Mouse (Mus musculus) monocyte, adult 2 months (primary cell): ENCODE data around the gene Cfb.
"Not testable (repeated sequence)": the region's sequence is repeated elsewhere in the genome, so short reads cannot be mapped to it uniquely, and the experiment has no call there.

Experiments
- DNase-seq, 2 experiments: peaks; one replicate each; pipeline ENCODE4 v3.0.0; 2022; ENCODE audit warnings: low spot score in 2 of 2, low read depth in 1 of 2

The Cfb gene

DNA sequence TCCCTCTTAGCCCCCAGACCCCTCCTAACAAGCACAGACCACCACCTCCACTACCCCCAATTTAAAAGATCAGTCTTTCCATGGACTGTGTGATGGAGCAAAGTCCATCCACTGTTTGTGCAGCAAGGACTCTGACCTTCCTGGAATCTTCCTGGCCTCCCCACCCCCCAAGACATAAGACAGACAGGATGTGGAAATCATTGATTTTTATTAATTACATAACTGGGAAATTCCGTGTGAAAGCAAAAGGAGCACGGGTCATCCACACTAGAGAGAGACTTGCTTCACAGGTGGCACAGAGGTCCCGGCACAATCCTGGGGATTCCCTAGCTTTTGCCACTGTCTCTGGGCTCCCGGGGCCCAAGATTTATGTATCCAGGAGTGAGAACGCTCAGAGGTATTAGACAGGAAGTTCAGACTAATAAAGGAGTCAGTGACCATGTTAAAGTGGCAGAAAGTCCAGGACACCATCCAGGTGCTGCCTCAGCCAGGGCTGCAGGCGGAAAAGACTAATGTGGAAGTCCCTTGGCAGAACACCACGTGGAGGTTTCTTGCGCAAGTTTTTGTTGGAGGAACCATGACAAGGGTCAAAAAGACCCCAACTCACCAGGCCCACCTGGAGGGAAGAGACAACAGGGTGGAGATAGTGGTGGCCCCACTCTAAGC lies at the start of gene Cfb:
Gene Cfb, minus strand, starts transcription at position 103 of the 666 bp plus-strand sequence.
- DNase-seq: no peak

DNA sequence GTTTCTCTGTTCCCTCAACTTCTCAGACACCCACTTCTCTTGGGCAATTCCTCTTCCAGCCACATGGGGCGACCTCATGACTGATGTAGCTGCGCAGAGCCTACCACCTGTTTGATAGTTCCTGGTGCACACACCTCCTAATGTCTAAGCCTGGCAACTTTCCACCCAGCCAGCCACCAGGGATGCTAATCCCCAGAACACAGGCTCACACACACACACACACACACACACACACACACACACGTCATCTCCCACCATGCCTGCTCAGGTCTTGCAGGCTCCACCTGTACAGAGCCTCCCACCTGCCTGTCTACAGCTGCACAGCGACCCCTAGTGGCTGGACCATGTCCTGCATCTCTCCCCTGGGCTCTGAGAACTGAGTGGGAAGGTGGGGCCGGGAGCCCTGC lies 49.6 kb upstream of the Cfb start:
- DNase-seq: peak in 1 of 2 experiments; percentile 66

DNA sequence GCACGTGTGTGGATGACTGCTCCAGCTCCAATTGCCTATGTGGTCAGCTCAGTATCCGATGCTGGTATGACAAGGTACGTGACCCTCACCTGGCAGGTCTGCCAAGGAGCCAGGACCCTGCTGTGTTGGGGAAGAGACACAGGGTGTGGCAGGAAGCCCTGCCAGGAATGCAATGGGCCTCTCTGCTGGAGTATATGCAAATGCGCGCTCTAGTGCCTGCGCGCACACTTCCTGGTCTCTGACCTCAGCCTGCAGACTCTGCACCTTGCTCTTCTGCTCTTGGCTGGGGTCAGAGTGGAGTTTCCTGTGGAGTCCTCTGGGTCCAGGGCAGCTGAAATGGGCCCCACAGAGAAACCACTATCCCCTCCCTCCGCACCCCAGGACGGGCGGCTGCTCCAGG lies 48.7 kb upstream of the Cfb start:
- DNase-seq: no peak

DNA sequence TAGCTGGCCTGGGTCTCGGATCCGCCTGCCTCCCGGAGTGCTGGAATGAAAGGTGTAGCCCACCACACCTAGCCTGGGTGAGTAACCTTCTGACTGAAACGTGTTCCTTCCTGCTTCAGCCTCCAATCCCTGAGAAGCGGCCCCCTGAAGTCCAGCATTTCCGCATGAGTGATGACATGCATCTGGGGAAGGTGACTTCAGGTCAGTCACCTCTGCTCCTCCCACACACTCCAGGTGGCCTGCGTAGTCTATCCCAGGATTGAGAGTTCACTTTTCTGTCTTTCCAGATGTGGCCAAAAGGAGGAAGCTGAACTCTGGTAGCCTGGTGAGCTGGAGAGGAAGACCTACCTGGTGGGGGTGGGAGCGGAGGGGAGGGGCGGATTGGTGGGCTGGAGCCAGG lies 40.6 kb upstream of the Cfb start:
- DNase-seq: no peak

DNA sequence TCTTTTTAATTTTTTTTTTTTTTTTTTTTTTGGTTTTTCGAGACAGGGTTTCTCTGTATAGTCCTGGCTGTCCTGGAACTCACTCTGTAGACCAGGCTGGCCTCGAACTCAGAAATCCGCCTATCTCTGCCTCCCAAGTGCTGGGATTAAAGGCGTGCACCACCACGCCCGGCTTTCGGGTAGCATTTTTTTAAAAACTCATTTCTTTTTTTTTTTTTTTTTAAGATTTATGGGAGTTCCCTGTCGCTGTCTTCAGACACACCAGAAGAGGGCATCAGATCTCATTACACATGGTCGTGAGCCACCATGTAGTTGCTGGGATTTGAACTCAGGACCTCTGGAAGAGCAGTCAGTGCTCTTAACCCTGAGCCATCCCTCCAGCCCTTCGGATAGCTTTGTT lies 39.6 kb upstream of the Cfb start:
- DNase-seq: not testable (repeated sequence)

DNA sequence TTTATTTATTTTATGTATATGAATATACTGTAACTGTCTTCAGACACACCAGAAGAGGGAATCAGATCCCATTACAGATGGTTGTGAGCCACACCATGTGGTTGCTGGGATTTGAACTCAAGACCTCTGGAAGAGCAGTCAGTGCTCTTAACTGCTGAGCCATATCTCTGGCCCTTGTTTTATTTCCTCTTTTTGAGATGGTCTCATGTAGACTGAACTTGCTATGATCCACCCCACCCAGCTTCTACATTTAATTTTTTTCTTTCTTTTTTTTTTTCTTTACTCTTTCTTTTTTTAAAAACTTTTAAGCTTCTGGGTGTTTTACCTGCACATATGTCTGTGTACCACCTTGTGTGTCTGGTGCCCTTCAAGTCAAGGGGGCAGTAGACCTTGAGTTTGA lies 38.5 kb upstream of the Cfb start:
- not testable (repeated sequence) for DNase-seq

DNA sequence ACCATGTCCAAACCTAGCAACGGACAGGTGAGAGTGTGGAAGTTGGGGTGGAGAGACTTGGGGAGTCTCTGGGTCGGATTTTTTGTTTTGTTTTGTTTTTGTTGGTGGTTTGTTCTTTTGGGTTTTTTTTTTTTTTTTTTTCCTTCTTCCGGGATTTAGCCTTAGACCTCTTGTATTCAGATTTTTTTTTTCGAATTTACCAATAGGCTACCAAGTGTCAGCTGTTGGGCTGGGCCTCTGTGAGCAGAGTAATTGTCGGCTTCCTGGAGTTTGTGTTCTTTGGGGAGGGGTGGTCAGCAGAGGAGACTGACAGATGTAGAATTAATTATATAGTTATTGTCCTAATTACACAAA lies 37.5 kb upstream of the Cfb start:
- DNase-seq: no peak

DNA sequence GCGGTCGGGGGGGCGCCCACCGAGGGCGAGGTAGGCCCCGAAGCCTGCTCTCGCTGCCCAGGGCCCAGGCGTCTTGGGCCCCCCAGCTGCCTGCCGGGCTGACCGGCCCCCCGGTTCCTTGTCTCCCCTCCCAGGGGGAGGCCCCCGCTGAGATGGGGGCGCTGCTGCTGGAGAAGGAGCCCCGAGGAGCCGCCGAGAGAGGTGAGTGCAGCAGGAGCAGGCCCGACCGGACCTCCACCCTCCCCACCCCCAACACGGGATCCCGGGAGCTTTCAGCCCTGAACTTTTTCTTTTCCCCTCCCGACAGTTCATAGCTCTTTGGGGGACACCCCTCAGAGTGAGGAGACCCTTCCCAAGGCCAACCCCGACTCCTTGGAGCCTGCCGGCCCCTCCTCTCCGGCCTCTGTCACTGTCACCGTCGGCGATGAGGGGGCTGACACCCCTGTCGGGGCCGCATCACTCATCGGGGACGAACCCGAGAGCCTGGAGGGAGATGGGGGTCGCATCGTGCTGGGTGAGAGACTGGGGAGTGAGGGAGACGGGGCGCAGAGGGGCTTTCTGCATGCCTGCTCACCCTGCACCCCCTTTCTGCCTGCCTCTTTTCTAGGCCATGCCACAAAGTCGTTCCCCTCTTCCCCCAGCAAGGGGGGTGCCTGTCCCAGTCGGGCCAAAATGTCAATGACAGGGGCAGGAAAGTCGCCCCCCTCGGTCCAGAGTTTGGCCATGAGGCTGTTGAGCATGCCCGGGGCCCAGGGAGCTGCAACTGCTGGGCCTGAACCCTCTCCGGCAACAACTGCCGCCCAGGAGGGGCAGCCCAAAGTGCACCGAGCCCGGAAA lies 37.0 kb upstream of the Cfb start:
- peak in 1 of 2 experiments; percentile 32 for DNase-seq

DNA sequence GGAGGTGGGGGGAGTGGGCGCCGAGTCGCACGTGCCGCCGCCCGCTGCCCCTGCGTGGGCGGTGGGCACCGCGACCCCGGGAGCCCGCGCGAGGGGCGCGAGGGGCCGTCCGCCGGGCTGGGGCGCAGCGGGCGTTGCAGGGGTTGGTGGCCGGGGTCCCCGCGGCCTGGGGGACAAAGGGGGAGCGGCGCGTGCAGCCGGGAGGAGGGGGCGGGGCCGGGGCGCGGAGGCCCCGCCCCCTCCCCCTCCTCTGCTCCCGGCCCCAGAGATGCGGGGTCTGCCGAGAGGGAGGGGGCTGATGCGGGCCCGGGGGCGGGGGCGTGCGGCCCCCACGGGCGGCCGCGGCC lies 36.4 kb upstream of the Cfb start:
- no peak for DNase-seq

DNA sequence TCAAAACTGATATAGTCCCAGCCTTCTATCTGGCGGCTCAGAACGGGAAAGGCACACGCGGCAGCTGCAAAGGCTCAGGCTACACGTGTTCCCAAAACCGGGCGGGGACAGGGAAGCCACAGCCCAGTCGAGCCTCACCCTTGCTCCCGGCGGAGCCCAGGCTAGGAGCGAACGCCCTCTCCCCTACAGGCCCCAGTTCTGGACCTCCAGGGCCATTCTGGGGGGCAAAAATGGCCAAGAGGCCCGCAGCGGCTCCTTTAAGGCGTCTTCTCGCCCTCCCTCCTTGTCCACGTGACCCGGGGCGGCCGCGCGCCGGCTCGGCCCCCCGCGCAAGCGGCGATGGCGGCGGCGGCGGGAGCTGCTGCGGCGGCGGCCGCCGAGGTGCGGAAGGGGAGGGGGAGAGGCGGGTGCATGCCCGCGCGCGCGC lies 35.9 kb upstream of the Cfb start, which contains the start of the genes C2 and Ehmt2:
Gene C2, minus strand, starts transcription at position 106 of the 427 bp plus-strand sequence.
Gene Ehmt2, plus strand, starts transcription at position 310 of the 427 bp plus-strand sequence.
- peak; percentile 22 to 51 for DNase-seq

DNA sequence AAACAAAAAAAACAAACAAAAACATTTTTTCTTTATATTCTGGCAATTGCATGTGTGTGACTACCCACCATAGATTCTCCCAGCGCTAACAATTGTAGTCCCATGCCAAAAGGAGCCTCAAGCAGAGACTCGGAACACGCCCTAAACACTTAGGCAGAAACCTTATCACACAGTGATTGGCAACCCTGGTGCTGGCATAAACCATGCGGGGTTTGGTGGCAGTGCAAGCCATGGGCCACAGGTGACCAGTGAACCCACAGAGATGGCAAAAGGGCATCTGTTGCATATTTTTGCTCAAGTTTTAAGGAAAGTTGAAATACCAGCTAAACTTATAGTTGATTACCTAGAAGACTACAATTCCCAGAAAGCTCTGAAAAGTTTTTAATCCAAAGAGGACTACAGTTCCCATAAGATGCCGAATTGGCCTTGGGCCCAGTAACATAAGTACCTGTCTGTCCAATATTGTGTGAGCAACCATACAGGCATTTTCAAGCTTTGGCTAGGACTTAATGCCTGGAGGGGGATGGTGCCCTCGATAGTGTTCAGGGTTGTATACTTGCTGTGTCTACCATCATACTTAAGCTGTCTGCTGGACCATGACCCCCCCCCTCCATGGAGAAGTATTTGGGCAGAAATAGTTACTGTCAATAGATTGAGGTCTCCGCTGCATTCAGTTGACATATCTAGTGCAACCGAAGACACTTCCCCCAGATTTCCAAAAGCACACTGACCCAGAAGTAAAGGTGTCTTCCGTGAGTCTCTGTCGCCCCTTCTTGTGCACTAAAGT lies 35.2 kb upstream of the Cfb start:
- no peak for DNase-seq

DNA sequence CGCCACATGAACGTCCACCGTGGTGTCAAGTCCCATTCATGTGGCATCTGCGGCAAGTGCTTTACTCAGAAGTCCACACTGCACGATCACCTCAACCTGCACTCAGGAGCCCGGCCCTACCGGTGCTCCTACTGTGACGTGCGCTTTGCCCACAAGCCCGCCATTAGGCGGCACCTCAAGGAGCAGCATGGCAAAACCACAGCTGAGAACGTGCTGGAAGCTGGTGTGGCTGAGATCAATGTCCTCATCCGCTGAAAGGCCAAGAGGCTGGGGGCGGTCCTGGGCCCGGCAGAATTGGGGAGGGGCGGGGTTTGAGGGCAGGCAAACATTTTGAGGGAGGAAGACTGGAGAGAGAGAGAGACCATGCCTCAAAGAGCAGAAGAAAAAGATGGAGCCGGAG lies 34.0 kb upstream of the Cfb start:
- DNase-seq: no peak

DNA sequence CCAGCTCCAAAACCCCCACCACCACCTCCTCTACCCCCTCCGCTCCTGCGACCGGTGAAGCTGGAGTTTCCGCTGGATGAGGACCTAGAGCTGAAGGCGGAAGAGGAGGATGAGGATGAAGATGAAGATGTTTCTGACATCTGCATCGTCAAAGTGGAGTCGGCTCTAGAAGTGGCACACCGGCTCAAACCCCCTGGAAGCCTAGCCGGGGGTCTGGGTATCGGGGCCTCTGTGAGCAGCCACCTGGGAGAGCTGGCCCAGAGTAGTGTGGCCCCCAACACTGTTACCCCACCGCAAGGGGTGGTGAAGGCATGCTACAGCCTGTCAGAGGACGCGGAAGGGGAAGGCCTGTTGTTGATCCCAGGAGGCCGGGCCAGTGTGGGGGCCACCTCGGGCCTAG lies 33.4 kb upstream of the Cfb start:
- DNase-seq: no peak

DNA sequence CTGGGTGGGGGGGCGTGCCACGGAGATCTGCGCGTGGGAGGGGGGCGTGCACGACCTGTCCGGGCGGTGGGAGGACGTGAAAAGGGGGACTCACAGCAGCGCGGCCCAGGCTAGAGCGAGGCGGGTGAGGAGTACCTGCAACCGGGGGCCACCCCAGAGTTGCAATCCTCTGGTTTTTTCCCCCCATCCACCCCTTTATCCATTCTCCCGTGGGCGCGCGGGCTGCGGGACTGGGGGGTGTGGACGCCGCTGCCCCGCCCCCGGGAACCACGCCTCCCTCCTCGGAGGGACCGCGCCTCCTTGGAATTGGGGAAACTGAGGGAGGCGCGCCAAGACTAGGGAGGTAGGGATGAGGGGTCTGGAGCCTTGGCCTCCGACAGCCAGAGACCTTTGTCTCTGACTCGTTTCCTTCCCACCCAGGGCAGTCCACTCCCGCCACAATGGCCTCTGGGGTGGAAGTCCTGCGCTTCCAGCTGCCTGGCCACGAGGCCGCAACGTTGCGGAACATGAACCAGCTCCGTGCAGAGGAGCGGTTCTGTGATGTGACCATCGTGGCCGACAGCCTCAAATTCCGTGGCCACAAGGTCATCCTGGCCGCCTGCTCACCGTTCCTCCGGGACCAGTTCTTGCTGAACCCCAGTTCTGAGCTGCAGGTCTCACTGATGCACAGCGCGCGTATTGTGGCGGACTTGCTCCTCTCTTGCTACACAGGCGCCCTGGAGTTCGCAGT lies 32.6 kb upstream of the Cfb start:
- no peak for DNase-seq

DNA sequence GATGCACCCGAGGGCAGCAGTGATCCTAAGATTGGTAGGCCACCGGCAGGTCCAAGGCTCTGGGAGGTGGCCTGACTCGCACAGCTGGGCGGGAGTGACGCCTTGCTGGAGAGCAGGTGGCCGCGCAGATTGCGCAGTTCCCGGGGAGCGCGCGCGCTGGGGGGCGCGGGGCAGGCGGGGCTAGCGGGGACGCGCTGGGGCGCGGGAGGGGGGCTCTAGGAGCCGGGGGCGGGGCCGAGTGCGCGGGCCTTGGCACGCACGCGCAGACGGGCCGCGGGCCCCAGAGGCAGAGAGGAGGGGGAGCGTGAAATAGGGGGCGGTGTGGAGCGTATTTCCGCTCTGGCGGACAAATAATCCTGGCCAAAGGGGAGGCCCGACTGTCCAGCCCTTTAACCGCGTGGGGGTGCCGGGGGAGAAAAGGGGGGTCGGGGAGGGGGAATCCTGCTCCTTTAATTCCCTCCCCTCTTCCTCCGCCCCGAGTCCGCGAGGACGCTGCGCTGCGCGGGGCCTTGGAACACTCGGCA lies 31.8 kb upstream of the Cfb start:
- DNase-seq: peak; percentile 18 to 72

DNA sequence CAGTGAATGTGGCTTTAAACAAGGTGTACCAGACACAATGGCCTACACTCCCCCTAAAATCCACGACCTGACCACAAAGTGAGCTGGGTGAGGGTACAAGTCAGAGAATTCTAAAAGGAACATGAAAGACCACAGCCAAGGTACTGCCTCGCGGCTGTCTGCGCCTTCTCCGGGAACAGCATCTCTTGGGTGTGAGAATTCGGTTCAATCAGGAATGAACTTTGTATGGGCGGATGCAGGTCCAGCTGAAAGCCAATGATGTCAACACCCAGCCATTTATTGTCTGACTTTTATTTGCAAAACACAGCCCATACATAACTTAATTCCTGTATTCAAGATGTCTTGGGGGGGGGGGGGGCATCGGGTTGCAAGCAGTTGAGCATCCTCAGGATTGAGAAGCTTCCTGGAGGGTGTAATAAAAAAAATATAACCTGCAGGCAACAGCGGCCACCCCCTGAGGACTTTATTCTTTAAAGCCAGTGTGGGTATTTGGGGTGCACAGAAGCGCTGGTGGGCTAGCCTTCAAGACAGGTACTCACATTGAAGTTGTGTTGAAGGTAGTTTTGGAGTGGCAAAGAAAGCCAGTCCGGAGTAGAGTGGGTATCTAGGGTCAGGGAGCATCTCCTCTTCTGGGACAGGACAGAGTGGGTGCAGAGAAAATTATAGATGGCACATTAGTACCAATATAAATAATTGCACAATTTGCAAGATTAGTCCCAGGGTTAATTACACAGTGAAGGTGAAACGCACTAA lies 30.9 kb upstream of the Cfb start:
- no peak for DNase-seq

DNA sequence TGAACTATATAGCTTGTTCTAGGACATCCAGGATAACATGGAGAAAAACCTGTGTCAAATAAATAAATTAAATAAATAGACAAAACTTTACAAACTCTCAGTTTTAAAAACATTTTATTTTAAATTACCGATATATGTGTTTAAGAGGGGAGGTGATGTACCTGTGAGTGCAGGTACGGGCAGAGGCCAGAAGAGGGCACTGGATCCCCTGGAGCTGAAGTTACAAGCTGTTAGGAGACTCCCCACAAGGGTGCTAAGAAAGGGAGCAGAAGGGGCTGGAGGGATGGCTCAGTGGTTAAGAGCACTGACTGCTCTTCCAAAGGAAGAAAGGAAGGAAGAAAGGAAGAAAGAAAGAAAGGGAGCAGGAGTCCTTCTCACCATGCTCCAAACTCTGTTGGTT lies 29.1 kb upstream of the Cfb start:
- no peak for DNase-seq

DNA sequence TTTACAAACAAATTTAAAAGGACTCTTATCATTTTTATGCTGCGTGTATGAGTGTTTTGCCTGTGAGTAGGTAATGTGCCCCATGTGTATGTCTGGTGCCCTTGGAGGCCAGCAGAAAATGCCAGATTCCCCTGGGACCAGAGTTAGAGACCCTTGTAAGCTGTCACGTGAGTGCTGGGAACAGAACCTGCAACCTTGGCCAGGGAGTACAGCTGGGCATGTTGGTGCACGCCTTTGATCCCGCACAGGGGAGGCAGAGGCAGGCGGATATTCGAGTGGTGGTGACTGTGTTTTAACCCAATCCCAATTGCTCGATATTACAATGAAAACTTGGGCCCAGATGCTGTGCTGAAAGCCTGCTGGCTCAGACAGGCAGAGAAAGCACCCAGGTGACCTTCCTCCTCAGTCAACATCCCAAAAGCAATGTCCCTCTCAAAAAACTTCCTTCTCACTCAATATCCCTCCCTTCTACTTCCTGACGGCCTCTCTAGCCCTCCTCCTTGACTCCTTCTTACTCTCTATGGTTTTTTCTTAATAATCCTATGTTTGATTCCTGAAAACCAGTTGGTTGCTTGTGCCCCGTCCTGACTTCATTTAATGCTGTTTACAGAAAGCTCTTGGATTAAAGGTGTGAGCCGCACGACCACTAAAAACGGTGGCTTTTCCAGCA lies 27.9 kb upstream of the Cfb start:
- no peak for DNase-seq

DNA sequence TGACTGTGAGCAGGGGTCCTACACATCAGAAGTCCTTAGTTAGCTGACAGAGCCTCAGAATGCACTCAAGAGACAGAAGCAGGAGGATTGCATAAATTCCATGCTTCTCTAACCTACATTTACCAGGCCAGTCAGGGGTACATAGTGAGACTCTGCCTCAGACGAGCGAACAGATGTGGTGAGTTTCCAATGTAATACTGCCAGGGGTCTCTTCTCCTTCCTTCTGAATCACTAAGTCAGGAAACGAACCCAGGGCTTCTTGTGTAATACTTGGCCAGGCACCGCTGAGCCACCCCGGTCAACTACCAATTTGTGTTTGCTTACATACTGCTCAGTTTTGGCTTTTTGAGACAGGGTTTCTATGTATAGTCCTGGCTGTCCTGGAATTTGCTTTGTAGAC lies 25.6 kb upstream of the Cfb start:
- no peak for DNase-seq

DNA sequence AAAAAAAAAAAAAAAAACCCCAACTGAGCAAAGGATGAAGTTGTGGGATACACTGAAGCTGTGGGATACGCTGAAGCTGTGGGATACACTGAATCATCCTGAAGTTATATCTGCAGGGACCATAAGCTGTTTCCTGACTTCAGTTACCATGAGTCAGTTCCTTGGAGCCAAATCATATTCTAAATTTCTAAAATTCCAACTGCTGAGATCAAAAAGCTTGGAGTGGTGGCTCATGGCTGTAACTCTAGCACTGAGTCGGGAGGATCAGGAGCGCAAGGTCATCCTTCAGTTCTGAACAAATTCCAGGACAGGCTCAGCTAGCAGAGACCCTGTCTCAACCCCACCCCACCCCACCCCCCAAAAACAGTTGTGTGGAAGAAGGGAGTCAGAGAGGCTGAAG lies 23.3 kb upstream of the Cfb start:
- no peak for DNase-seq
